ENCODE assay signal across 28 mouse cellular contexts in genomic region chr2:77340076-77340475, GRCm38 (mm10). TPM values are rescaled to one million over a fixed set of nuclear protein-coding genes. Genes with fewer than 3 reads are reported as not detected.
"Had no signal": no experiment of that assay in that cellular context is flagged by ENCODE, and none has a peak within 500 bp of the region (broad histone marks: within the 10 kb centered on the region; RNA-seq: fewer than 3 reads in every experiment).

No protein-coding gene starts in this region.

- H3K4me3 ChIP-seq: embryonic facial prominence, embryonic 10.5 days; embryonic facial prominence, embryonic 12.5 days; embryonic facial prominence, embryonic 13.5 days; embryonic facial prominence, embryonic 15.5 days; erythroblast, embryonic 14.5 days; forebrain, embryonic 10.5 days; forebrain, embryonic 12.5 days; forebrain, embryonic 13.5 days; forebrain, embryonic 15.5 days; gastrocnemius, adult 2 months; heart, adult 2 months had no signal

- H3K9ac ChIP-seq: embryonic facial prominence, embryonic 12.5 days; embryonic facial prominence, embryonic 13.5 days; embryonic facial prominence, embryonic 15.5 days; forebrain, embryonic 12.5 days; forebrain, embryonic 13.5 days; forebrain, embryonic 15.5 days; forebrain, postnatal 0 days had no signal

- H3K4me2 ChIP-seq: embryonic facial prominence, embryonic 12.5 days; embryonic facial prominence, embryonic 13.5 days; embryonic facial prominence, embryonic 15.5 days; forebrain, embryonic 12.5 days; forebrain, embryonic 13.5 days; forebrain, embryonic 15.5 days had no signal

- H3K27ac ChIP-seq: embryonic facial prominence, embryonic 10.5 days; embryonic facial prominence, embryonic 12.5 days; embryonic facial prominence, embryonic 13.5 days; embryonic facial prominence, embryonic 15.5 days; forebrain, embryonic 10.5 days; forebrain, embryonic 12.5 days; forebrain, embryonic 13.5 days; forebrain, embryonic 15.5 days; gastrocnemius, adult 2 months; heart, adult 2 months had no signal

- H3K27me3 ChIP-seq: embryonic facial prominence, embryonic 12.5 days; embryonic facial prominence, embryonic 13.5 days; embryonic facial prominence, embryonic 15.5 days; forebrain, embryonic 12.5 days; forebrain, embryonic 13.5 days; forebrain, embryonic 15.5 days had no signal

- ATAC-seq: forebrain, embryonic 13.5 days; forebrain, embryonic 14.5 days; forebrain, embryonic 15.5 days; forebrain, embryonic 16.5 days; forebrain, postnatal 0 days had no signal

- H3K4me1 ChIP-seq: embryonic facial prominence, embryonic 10.5 days; embryonic facial prominence, embryonic 12.5 days; embryonic facial prominence, embryonic 13.5 days; embryonic facial prominence, embryonic 15.5 days; forebrain, embryonic 10.5 days; forebrain, embryonic 12.5 days; forebrain, embryonic 13.5 days; forebrain, embryonic 15.5 days had no signal

- DNase-seq: cerebellum, adult 2 months; cerebellum, adult 8-10 months; cerebellum, adult 9-10 months; cerebellum, adult 9-11 months; cerebellum, postnatal 10 days; cerebellum, postnatal 14 days; cerebellum, postnatal 25 days; cerebellum, postnatal 36 days; embryo, embryonic 11 days; forebrain, postnatal 0 days; gastrocnemius, adult 2 months; gastrocnemius, postnatal 10 days; gastrocnemius, postnatal 14 days; gastrocnemius, postnatal 25 days; gastrocnemius, postnatal 36 days; heart, adult 18-20 months; heart, adult 2 months had no signal

- H3K36me3 ChIP-seq: embryonic facial prominence, embryonic 10.5 days; embryonic facial prominence, embryonic 12.5 days; embryonic facial prominence, embryonic 13.5 days; embryonic facial prominence, embryonic 15.5 days; forebrain, embryonic 10.5 days; forebrain, embryonic 12.5 days; forebrain, embryonic 15.5 days had no signal

- H3K9me3 ChIP-seq: embryonic facial prominence, embryonic 10.5 days; embryonic facial prominence, embryonic 12.5 days; embryonic facial prominence, embryonic 13.5 days; embryonic facial prominence, embryonic 15.5 days; forebrain, embryonic 10.5 days; forebrain, embryonic 12.5 days; forebrain, embryonic 15.5 days had no signal

RNA-seq across cellular contexts. Expression of gene Sestd1, which starts 59.7 kb away (rescaled TPM):
- polyA plus RNA-seq: erythroblast, embryonic 14.5 days had no signal
